Mouse (Mus musculus): Measurements from ENCODE around the gene Elof1. TPM values are rescaled to one million over a fixed set of nuclear protein-coding genes. Genes with fewer than 3 reads are reported as not detected.

Elof1 gene
- polyA plus RNA-seq, 1 experiment from 2014 or later = 173 TPM

Small RNAs within 50 kb of the gene (microRNA-seq; reads per million reads assigned to microRNA genes)
- not detected for gene Mir7084

Other genes with a start within 250 kb of the Elof1 start
- gene Rab3d, start 199.0 kb downstream of the Elof1 start, polyA plus RNA-seq (2015; fragmentation: Nextera tagmentation; extraction: Ambion mirVana) = 57.3 and 57.7 TPM in 2 replicates
- 3.2 and 4.1 TPM in 2 replicates for gene Ccdc159, start 189.7 kb downstream of the Elof1 start, polyA plus RNA-seq (2015; fragmentation: Nextera tagmentation; extraction: Ambion mirVana)
- gene Tmem205, start 189.6 kb downstream of the Elof1 start, polyA plus RNA-seq (2015; fragmentation: Nextera tagmentation; extraction: Ambion mirVana) = 53.4 and 56.0 TPM in 2 replicates
- gene Plppr2, start 180.1 kb downstream of the Elof1 start, polyA plus RNA-seq (2015; fragmentation: Nextera tagmentation; extraction: Ambion mirVana) = 8.4 and 8.7 TPM in 2 replicates
- gene Swsap1, start 161.4 kb downstream of the Elof1 start, polyA plus RNA-seq (2015; fragmentation: Nextera tagmentation; extraction: Ambion mirVana) = 7.0 and 9.2 TPM in 2 replicates
- 6.0 and 6.4 TPM in 2 replicates for gene Epor, start 153.7 kb downstream of the Elof1 start, polyA plus RNA-seq (2015; fragmentation: Nextera tagmentation; extraction: Ambion mirVana)
- gene Rgl3, start 127.7 kb downstream of the Elof1 start, polyA plus RNA-seq (2015; fragmentation: Nextera tagmentation; extraction: Ambion mirVana) = 0.70 and 0.87 TPM in 2 replicates
- gene Ccdc151, start 114.5 kb downstream of the Elof1 start, polyA plus RNA-seq (2015; fragmentation: Nextera tagmentation; extraction: Ambion mirVana) = 0.58 and 0.65 TPM in 2 replicates
- gene Prkcsh, start 114.4 kb downstream of the Elof1 start, polyA plus RNA-seq (2015; fragmentation: Nextera tagmentation; extraction: Ambion mirVana) = 111 and 117 TPM in 2 replicates
- 0.05 and 0.10 TPM in 2 replicates for gene Elavl3, start 65.1 kb downstream of the Elof1 start, polyA plus RNA-seq (2015; fragmentation: Nextera tagmentation; extraction: Ambion mirVana)
- not detected in 2 replicates for gene Gm49318, start 45.9 kb downstream of the Elof1 start, polyA plus RNA-seq (2015; fragmentation: Nextera tagmentation; extraction: Ambion mirVana)
- gene Zfp653, start 45.8 kb downstream of the Elof1 start, polyA plus RNA-seq (2015; fragmentation: Nextera tagmentation; extraction: Ambion mirVana) = 9.6 and 10.9 TPM in 2 replicates
- gene Ecsit, start 31.7 kb downstream of the Elof1 start, polyA plus RNA-seq (2015; fragmentation: Nextera tagmentation; extraction: Ambion mirVana) = 38.4 and 39.6 TPM in 2 replicates
- gene Cnn1, start 18.0 kb downstream of the Elof1 start, polyA plus RNA-seq (2015; fragmentation: Nextera tagmentation; extraction: Ambion mirVana) = 3.1 and 4.2 TPM in 2 replicates
- gene Acp5, start 18.5 kb upstream of the Elof1 start, polyA plus RNA-seq (2015; fragmentation: Nextera tagmentation; extraction: Ambion mirVana) = 31.2 and 46.5 TPM in 2 replicates
- 69.3 and 78.2 TPM in 2 replicates for gene Pigyl, start 39.7 kb upstream of the Elof1 start, polyA plus RNA-seq (2015; fragmentation: Nextera tagmentation; extraction: Ambion mirVana)
- 0.19 and 0.26 TPM in 2 replicates for gene Zfp872, start 70.9 kb upstream of the Elof1 start, polyA plus RNA-seq (2015; fragmentation: Nextera tagmentation; extraction: Ambion mirVana)
- gene Zfp809, start 108.5 kb upstream of the Elof1 start, polyA plus RNA-seq (2015; fragmentation: Nextera tagmentation; extraction: Ambion mirVana) = 16.5 and 17.7 TPM in 2 replicates
- 4.0 and 4.8 TPM in 2 replicates for gene Zfp599, start 142.7 kb upstream of the Elof1 start, polyA plus RNA-seq (2015; fragmentation: Nextera tagmentation; extraction: Ambion mirVana)
- gene Zfp810, start 190.5 kb upstream of the Elof1 start, polyA plus RNA-seq (2015; fragmentation: Nextera tagmentation; extraction: Ambion mirVana) = 17.2 and 17.5 TPM in 2 replicates

Measured in limb, embryonic 15.5 days (tissue).